Mouse (Mus musculus): ENCODE results near the gene Igfbp5. TPM values are rescaled to one million over a fixed set of nuclear protein-coding genes. Genes with fewer than 3 reads are reported as not detected.
A peak's percentile ranks its signal among the peaks of the same experiment; 100 is the strongest.

Gene Igfbp5
- polyA plus RNA-seq, 1 experiment from 2014 or later = 34.8 TPM

GRCm38 (mm10) chr1:72815616-72816015 is 59.1 kb downstream of the Igfbp5 start:
- H3K4me1 ChIP-seq (replicated peaks; ENCODE audit: control insufficient read depth, insufficient read depth, low read length) = 0 out of 2 replicates have a peak, but pooled peaks cover 7% of the 10 kb centered on the region
- H3K27me3 ChIP-seq (ENCODE audit: control insufficient read depth, insufficient read depth, low read length) = no peaks in the 10 kb centered on the region
- no peak overlapping the region for H3K4me3 ChIP-seq (ENCODE audit: low read depth, low read length)
- DNase-seq (ENCODE audit: low spot score) (no peak), ATAC-seq (ENCODE audit: low FRiP score) (no peak)
- H3K36me3 ChIP-seq (ENCODE audit: control insufficient read depth, insufficient read depth, low read length) = no peaks in the 10 kb centered on the region
- no peaks in the 10 kb centered on the region for H3K9me3 ChIP-seq (ENCODE audit: control insufficient read depth, low read length)
- H3K4me2 ChIP-seq (replicated peaks; ENCODE audit: low read depth, low read length) = no peak overlapping the region
- WGBS = 98% methylated on average over 3 of the region's 3 CpGs
- no peak overlapping the region for H3K9ac ChIP-seq (ENCODE audit: low read depth, low read length)
- no peak overlapping the region for H3K27ac ChIP-seq (ENCODE audit: low read depth, low read length)

- H3K27ac ChIP-seq (ENCODE audit: low read depth, low read length) = no peak overlapping the region
- no peak overlapping the region for H3K4me2 ChIP-seq (replicated peaks; ENCODE audit: low read depth, low read length)
- DNase-seq (ENCODE audit: low spot score) (no peak), ATAC-seq (ENCODE audit: low FRiP score) (no peak)
- no peak overlapping the region for H3K4me3 ChIP-seq (ENCODE audit: low read depth, low read length)
- no peaks in the 10 kb centered on the region for H3K36me3 ChIP-seq (ENCODE audit: control insufficient read depth, insufficient read depth, low read length)
- no peak overlapping the region for H3K9ac ChIP-seq (ENCODE audit: low read depth, low read length)
- H3K9me3 ChIP-seq (ENCODE audit: control insufficient read depth, low read length) = no peaks in the 10 kb centered on the region
- H3K27me3 ChIP-seq (ENCODE audit: control insufficient read depth, insufficient read depth, low read length) = no peaks in the 10 kb centered on the region
- 0 out of 2 replicates have a peak, but pooled peaks cover 7% of the 10 kb centered on the region for H3K4me1 ChIP-seq (replicated peaks; ENCODE audit: control insufficient read depth, insufficient read depth, low read length)
- 68% methylated on average over 5 of the region's 5 CpGs for WGBS
Measured at GRCm38 (mm10) chr1:72815184-72815583, 59.5 kb downstream of the Igfbp5 start.

GRCm38 (mm10) chr1:72813639-72814403 is 60.9 kb downstream of the Igfbp5 start:
- peak overlapping the region; percentile 70 for H3K27ac ChIP-seq (ENCODE audit: low read depth, low read length)
- WGBS = 2% methylated on average over 6 of the region's 6 CpGs
- H3K36me3 ChIP-seq (ENCODE audit: control insufficient read depth, insufficient read depth, low read length) = no peaks in the 10 kb centered on the region
- no peak overlapping the region for H3K4me3 ChIP-seq (ENCODE audit: low read depth, low read length)
- no peak overlapping the region for H3K4me2 ChIP-seq (replicated peaks; ENCODE audit: low read depth, low read length)
- 0 out of 2 replicates have a peak, but pooled peaks cover 7% of the 10 kb centered on the region for H3K4me1 ChIP-seq (replicated peaks; ENCODE audit: control insufficient read depth, insufficient read depth, low read length)
- ATAC-seq (ENCODE audit: low FRiP score) = peak; percentile 57
- no peaks in the 10 kb centered on the region for H3K27me3 ChIP-seq (ENCODE audit: control insufficient read depth, insufficient read depth, low read length)
- H3K9ac ChIP-seq (ENCODE audit: low read depth, low read length) = peak overlapping the region; percentile 21; the same call in 1 of the 2 replicates
- H3K9me3 ChIP-seq (ENCODE audit: control insufficient read depth, low read length) = no peaks in the 10 kb centered on the region
- DNase-seq (ENCODE audit: low spot score) = peak; percentile 37

- Histone ChIP-seq H3K4me3 (ENCODE audit: low read depth, low read length) (no peak overlapping the region), H3K27ac (ENCODE audit: low read depth, low read length) (peak overlapping the region; percentile 53), H3K4me2 (replicated peaks; ENCODE audit: low read depth, low read length) (no peak overlapping the region), H3K36me3 (ENCODE audit: control insufficient read depth, insufficient read depth, low read length) (no peaks in the 10 kb centered on the region), H3K4me1 (replicated peaks; ENCODE audit: control insufficient read depth, insufficient read depth, low read length) (0 out of 2 replicates have a peak, but pooled peaks cover 7% of the 10 kb centered on the region), H3K9ac (ENCODE audit: low read depth, low read length) (peak overlapping the region; percentile 21; the same call in 1 of the 2 replicates), H3K9me3 (ENCODE audit: control insufficient read depth, low read length) (no peaks in the 10 kb centered on the region), H3K27me3 (ENCODE audit: control insufficient read depth, insufficient read depth, low read length) (no peaks in the 10 kb centered on the region)
- no peak for DNase-seq (ENCODE audit: low spot score)
- ATAC-seq (ENCODE audit: low FRiP score) = peak; percentile 36; the same call in 1 of the 2 replicates
- 27% methylated on average over 5 of the region's 5 CpGs for WGBS
Measured at GRCm38 (mm10) chr1:72813089-72813638, 61.5 kb downstream of the Igfbp5 start.

- H3K9me3 ChIP-seq (ENCODE audit: control insufficient read depth, low read length) = no peaks in the 10 kb centered on the region
- H3K4me3 ChIP-seq (ENCODE audit: low read depth, low read length) = no peak overlapping the region
- no peak overlapping the region for H3K4me2 ChIP-seq (replicated peaks; ENCODE audit: low read depth, low read length)
- H3K27me3 ChIP-seq (ENCODE audit: control insufficient read depth, insufficient read depth, low read length) = no peaks in the 10 kb centered on the region
- DNase-seq (ENCODE audit: low spot score) (no peak), ATAC-seq (ENCODE audit: low FRiP score) (no peak)
- no peak overlapping the region for H3K9ac ChIP-seq (ENCODE audit: low read depth, low read length)
- H3K36me3 ChIP-seq (ENCODE audit: control insufficient read depth, insufficient read depth, low read length) = no peaks in the 10 kb centered on the region
- WGBS = 88% methylated on average over 3 of the region's 3 CpGs
- H3K27ac ChIP-seq (ENCODE audit: low read depth, low read length) = no peak overlapping the region
- peaks cover 9% of the 10 kb centered on the region; the same call in 1 of the 2 replicates for H3K4me1 ChIP-seq (replicated peaks; ENCODE audit: control insufficient read depth, insufficient read depth, low read length)
Measured at GRCm38 (mm10) chr1:72811061-72811460, 63.6 kb downstream of the Igfbp5 start.

- Histone ChIP-seq H3K9ac (ENCODE audit: low read depth, low read length) (no peak overlapping the region), H3K27me3 (ENCODE audit: control insufficient read depth, insufficient read depth, low read length) (no peaks in the 10 kb centered on the region), H3K9me3 (ENCODE audit: control insufficient read depth, low read length) (no peaks in the 10 kb centered on the region), H3K4me1 (replicated peaks; ENCODE audit: control insufficient read depth, insufficient read depth, low read length) (peaks cover 15% of the 10 kb centered on the region), H3K4me3 (ENCODE audit: low read depth, low read length) (no peak overlapping the region), H3K27ac (ENCODE audit: low read depth, low read length) (no peak overlapping the region), H3K4me2 (replicated peaks; ENCODE audit: low read depth, low read length) (no peak overlapping the region), H3K36me3 (ENCODE audit: control insufficient read depth, insufficient read depth, low read length) (no peaks in the 10 kb centered on the region)
- ATAC-seq (ENCODE audit: low FRiP score) = no peak
- DNase-seq (ENCODE audit: low spot score) = no peak
- 91% methylated on average over 7 of the region's 7 CpGs for WGBS
Measured at GRCm38 (mm10) chr1:72809951-72810675, 64.6 kb downstream of the Igfbp5 start.

- H3K27me3 ChIP-seq (ENCODE audit: control insufficient read depth, insufficient read depth, low read length) = no peaks in the 10 kb centered on the region
- H3K27ac ChIP-seq (ENCODE audit: low read depth, low read length) = no peak overlapping the region
- H3K4me2 ChIP-seq (replicated peaks; ENCODE audit: low read depth, low read length) = no peak overlapping the region
- no peak for ATAC-seq (ENCODE audit: low FRiP score)
- no peak overlapping the region for H3K9ac ChIP-seq (ENCODE audit: low read depth, low read length)
- DNase-seq (ENCODE audit: low spot score) = no peak
- H3K4me3 ChIP-seq (ENCODE audit: low read depth, low read length) = no peak overlapping the region
- 89% methylated on average over 7 of the region's 7 CpGs for WGBS
- H3K4me1 ChIP-seq (replicated peaks; ENCODE audit: control insufficient read depth, insufficient read depth, low read length) = peaks cover 11% of the 10 kb centered on the region
- H3K9me3 ChIP-seq (ENCODE audit: control insufficient read depth, low read length) = no peaks in the 10 kb centered on the region
- H3K36me3 ChIP-seq (ENCODE audit: control insufficient read depth, insufficient read depth, low read length) = no peaks in the 10 kb centered on the region
Measured at GRCm38 (mm10) chr1:72809304-72809703, 65.4 kb downstream of the Igfbp5 start.
